Mouse (Mus musculus): ENCODE measurements around the gene Slc16a13.

- no peak for TF ChIP-seq POLR2A (IDR thresholded peaks at IDR 0.05; ENCODE audit: insufficient read depth, low read depth, low read length)
- no peak for TF ChIP-seq CTCF (IDR thresholded peaks at IDR 0.05; ENCODE audit: insufficient read depth, low read depth, low read length)
These were observed 42.6 kb downstream of the Slc16a13 start for GRCm38 (mm10) chr11:70178311-70178710.
